Mouse (Mus musculus): ENCODE measurements around the gene Tpk1.

Tpk1 gene

DNA sequence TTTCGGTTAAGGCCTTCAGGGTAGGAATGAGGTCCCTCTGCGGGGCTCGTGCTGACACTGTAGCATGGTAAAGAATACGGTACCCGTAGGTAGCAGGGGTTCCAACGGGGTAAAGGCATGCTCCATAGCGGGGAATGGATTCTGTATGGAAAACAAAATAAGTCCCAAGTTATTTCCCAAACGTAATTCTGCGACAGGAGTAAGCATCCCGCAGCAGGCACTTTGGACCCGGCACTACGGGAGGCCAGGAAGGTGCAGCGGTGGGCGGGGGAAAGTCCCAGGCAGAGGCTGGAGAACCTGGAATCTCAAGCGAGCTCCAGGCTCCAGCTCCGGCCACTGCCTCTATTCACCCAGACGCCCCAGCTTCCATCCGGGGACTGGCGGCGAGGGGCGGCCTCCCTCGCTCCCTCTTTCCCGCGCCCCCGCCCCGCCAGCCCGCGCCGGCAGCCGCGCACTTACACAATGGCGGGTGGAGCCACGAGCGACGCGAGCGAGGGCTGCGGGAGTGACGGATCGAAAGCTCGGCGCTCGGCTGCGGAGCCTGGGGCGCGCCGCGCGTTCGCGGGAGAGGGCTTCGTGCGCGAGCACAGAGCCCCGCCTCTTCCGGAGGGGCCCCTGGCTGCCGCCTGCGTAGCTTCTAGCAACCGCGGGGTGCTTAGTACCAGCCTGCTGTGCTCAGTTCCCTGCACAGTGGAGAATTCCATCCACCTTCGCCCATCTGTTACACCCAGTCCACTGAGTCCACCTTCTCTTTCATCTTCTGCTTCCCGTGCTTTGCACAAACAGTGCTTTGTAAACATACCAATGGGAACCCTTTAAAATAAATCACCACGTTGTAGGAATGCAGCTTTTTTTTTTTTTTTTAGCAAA lies at the start of gene Tpk1:
Gene Tpk1, minus strand, starts transcription at position 602 of the 870 bp plus-strand sequence.
- peak; percentile 94 for DNase-seq (ENCODE audit: extremely low spot score, low spot score)

DNA sequence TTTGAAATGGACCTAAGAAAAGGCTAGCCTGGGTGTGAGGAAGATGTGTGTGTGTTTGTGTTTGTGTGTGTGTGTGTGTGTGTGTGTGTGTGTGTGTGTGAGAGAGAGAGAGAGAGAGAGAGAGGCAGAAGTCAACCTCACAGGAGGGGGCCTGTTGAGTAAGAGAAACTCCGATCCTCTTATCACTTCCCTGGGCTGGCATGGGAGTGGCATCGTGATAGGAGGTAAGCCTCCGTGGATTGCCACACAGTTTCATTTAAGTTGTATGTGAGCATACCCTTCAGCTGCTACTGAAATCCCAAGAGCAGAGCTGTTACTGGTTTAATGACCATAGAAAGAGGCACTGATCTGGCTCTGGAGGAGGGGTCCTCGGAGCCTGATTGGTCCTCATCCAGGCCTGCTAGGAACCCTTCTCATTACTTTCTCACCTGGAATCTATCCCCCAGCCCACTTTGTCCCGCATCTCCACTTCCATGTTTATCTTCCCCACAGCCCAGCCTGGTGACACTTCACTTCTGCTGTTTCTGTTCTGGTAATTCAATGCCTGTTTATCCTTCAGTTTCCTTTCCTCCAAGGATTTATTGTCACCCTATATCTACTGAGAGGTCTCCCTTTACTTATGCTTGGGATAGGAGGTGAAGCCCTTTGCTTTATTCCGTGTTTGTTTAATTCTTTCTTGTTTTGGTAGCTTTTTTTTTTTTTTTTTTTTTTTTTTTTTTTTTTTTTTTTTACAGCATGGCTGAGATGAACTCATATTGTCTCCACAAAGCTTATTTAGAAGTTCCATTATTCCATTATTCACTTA lies 36.9 kb upstream of the Tpk1 start:
- DNase-seq (ENCODE audit: extremely low spot score, low spot score) = no peak

DNA sequence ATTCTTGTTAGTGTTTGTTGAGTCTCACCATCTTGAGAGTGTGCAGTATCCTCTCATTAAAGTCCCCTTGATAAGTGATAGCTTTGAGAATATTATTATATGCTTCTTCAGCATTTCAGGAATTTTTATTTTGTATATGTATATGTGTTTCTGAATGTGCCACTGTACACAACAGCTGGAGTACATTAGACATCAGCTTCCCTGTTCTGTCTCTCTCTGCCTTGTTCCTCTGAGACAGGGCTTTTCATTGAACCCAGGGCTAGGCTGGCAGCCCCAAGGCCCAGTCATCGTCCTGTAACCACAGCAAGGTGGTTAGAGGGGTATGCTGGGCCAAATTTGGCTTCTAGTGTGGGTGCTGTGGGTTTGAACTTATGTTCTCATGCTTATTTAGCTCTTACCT lies 25.8 kb upstream of the Tpk1 start:
- no peak for DNase-seq (ENCODE audit: extremely low spot score, low spot score)

DNA sequence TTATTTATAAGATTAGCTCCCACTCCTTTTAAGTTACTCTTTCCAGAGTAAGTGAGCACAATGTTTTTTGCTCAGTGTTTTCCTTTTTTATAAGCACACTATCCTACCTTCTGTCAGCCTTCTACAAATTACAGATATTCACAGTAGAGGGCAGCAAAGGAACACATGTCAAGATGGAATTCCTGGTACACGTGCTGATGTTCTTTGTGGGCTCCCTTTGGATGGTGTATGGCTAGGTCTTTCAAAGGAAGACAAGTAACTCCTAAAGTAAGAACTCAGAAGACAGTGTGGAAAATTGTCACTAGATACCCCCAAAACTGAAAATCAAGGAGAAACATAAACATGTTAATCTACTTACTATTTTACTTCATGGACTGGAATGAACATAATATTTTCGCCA lies 19.9 kb upstream of the Tpk1 start:
- no peak for DNase-seq (ENCODE audit: extremely low spot score, low spot score)

DNA sequence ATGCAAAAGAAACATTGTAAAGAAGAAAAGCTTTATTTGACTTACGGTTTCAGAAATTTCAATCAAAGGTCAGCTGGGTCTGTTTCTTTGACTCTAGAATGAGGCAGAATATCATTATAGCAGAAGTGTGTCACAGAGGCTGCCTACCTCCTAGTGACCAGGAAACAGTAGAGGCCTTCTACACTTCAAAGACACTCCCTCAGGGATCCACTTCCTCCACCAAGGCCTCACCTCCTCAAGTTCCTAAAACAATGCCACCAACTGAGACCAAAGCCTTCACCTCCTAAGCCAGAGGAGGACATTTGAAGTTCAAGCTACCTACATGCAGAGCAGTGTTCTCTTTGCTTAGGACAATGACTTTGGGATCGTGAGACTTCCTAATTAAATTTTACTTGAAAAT lies 16.5 kb upstream of the Tpk1 start:
- DNase-seq (ENCODE audit: extremely low spot score, low spot score) = no peak

DNA sequence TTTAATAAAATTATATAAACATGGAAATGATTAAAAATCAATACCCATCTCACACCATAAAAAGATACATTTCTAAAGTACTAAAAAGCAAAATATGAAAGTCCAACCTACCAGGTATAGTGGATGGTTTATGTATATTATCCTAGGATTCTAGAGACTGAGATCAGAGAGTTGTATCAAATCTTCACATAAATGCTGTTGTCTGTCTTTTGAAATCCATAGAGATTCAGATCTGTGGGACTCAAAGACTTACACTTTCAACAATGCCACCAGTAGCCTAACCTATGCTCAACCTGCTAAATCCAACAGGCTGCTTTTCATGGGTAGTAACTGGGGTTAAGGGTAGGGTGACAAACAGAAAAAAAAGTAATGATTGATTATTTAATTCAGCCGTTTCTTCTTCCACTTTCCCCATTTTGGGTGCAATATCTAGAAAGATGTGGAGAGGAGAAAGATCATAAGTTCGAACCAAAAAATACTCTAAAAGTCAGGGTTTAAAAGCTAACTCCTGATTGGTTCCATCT lies 12.7 kb upstream of the Tpk1 start:
- DNase-seq (ENCODE audit: extremely low spot score, low spot score) = no peak

DNA sequence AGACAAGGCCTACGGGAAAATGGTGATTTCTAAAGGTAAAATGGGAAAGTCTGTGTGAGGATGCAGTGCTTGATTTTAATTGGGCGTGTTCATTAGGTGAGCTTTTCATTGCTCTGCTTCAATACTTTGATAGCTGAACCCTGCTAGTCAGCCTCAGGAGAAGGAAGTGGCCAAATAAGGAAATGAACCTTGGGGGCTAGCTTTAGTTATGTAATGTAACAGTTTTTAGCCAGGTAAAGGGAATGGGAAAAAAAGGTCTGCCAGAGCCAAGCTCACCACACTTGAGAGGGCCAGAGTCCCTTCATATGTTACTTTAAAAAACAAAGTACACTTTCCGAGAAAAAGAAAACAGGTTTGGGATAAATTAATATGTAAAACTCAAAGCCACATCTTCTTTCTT lies 11.5 kb upstream of the Tpk1 start:
- DNase-seq (ENCODE audit: extremely low spot score, low spot score) = no peak

DNA sequence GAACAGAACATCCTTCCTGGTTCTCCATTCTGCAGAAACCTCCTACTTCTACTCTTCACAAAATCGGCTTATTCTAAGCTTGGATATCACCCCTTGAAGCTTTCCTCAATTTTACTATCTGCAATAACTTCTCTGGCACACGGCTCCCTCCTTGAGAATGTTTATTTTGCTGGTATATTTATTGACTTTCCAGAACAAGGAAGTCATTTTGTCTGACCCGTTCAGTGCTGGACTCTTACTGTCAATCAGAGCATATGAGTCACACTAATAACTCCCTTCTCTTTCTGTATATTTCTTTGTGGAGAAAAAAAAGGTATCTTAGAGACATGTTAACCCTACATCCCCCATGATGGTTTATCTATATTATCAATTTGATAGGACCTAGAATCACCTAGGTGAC lies 10.1 kb upstream of the Tpk1 start:
- no peak for DNase-seq (ENCODE audit: extremely low spot score, low spot score)

DNA sequence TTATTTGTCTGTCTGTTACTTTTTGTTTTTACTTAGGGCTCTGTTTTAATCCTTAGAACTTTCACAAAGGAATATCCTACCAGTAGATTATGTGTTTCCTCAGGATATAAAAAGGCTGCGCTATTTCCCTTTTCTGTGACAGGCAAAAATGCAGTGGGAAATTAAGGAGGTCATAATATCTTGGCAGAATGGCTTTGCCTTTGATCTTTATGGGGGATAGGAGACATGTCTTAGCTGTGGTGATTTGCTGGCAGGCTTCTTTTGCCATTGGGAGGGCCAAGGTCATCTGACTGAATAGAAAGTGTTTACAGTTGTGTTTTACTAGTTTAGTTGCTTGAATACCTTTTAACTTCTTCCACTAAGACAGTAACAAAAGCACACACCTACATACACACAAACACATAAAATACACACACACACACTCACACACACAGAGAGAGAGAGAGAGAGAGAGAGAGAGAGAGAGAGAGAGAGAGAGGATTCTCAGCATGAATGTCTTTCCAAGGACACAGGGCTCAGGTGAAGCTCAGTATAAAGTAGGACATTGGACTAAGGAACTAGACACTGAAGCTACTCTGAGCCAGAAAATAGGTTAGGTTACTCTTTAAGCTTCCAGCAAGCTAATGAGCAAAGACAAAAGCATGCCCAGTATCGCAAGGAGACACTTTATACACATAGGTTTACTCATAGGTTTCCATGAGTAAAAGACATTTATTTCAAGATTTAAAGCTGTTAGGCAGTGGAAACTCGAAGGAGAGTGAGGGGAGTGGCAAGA lies 9.1 kb upstream of the Tpk1 start:
- no peak for DNase-seq (ENCODE audit: extremely low spot score, low spot score)

DNA sequence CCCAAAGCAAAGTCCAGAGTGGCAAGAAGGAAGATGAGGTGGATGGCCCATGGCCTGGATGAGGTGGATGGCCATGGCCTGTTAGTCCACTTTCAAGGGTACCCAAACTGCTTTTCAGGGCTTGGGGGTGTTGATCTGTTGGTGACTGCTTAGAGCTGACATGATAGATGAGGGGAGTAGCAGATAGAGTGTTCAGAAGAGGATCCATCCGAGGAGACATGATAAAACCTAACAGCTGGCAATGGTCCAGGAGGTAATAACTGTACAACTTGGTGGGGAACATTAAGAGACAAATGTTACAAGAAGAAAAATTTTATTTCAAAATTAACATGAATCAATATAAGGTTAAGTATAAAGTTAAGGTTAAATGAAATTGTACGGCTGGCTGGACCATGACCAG lies 4.9 kb upstream of the Tpk1 start:
- DNase-seq (ENCODE audit: extremely low spot score, low spot score) = no peak

DNA sequence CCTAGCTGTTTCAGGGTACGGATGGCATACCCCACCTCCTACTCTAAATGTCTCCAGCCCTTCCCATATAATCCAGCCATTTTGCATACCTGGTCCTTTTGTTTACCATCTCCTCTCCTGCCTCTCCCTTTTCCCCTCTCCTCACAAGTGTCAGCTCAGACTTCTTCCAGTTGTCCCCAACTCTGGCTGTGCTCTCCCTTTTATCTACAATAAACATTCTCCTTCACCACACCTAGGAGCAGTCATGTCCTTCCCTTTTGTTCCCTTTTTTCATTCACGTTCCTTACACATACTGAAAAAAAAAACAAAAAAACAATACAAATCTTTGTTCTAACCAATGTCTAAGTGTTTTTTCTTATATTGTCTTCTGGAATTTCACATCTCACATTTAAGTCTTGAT lies 1.6 kb upstream of the Tpk1 start:
- DNase-seq (ENCODE audit: extremely low spot score, low spot score) = no peak

DNA sequence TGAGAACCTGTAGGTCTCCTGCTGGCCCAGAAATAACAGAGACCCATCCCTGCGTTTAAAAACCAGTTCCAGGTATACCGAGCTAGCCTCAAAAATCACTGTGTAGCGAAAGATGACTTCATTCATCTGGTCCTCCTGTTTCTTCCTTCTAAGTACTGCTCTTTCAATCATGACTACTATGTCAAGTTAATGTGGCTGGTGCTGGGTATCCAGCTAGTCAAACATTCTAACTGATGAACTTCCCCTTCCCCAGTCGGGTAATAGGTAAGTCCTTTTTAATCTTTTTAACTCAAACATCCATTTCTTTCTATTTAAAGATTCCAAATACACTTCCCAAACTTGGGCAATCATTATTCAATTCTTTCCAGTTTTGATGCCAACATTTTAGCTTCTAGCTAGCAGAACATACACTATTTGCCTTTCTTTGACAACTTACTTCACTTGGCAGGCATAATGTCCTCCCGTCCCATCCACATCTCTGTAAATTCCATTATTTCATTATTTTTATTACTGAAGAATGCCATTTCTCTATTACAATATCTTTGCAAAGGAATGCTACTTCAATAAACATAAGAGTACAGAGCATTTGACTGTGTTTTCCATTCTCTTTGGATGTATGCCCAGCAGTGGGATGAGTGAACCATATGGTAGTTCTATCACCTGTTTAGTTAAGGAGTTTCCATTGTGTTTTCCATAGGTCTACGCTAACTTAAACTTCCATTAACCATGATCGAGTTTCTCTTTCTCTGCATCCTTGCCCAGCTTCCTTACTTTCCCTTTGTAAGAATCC lies 728 bp upstream of the Tpk1 start:
- DNase-seq (ENCODE audit: extremely low spot score, low spot score) = no peak

DNA sequence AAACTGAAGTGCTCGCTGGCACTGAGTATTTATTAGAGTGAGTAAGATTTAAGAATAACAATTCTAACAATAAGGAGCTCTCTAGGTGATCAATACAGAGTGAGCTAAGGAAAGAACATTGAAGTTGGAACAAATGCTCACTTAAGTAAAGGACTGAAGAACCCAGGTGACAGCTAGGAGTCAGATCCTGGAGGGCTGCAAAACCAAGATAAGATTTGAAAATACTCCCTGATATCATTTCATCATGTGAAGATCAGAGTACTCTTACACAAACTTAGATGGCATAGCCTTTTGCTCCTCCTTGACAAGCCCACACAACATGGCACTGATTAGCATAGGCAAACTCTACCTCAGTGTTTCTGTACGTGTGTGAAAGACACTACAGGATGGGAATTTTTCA lies 4.3 kb downstream of the Tpk1 start:
- no peak for DNase-seq (ENCODE audit: extremely low spot score, low spot score)

DNA sequence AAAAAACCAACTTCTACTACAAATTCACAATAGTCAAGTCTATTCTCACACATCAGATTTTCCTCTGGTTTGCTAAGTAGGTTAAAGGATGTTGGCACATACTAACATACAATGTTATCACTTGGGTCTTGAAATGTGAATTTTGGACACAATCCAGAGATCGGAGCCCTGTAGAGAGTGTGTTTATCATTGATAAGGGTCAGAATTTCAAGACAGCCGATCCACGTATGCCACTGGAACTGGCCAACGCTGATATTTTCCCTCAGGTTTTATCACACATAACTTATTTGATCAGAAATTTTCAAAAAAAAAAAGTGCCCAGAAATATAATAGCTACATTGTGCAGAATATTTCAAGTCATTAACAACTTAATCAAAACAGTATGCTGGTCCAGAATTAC lies 7.8 kb downstream of the Tpk1 start:
- no peak for DNase-seq (ENCODE audit: extremely low spot score, low spot score)

DNA sequence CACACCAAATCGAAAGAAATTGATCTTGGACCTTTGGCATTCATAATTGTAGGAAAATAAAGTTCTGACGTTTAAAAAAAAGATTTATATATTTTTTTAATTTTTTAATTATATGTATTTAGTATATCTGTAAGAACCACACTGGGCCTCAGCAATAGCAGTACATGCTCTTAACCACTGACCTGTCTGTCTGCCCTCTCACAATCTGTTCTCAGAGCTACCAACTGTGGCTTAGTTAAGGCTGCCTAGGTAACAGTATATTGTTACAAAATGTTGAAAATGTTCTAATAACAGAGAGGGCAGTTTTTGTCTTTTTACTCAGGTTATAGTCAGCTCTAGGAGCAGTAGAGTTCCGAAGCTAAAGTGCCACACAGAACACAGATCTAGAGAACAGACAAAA lies 8.2 kb downstream of the Tpk1 start:
- no peak for DNase-seq (ENCODE audit: extremely low spot score, low spot score)

DNA sequence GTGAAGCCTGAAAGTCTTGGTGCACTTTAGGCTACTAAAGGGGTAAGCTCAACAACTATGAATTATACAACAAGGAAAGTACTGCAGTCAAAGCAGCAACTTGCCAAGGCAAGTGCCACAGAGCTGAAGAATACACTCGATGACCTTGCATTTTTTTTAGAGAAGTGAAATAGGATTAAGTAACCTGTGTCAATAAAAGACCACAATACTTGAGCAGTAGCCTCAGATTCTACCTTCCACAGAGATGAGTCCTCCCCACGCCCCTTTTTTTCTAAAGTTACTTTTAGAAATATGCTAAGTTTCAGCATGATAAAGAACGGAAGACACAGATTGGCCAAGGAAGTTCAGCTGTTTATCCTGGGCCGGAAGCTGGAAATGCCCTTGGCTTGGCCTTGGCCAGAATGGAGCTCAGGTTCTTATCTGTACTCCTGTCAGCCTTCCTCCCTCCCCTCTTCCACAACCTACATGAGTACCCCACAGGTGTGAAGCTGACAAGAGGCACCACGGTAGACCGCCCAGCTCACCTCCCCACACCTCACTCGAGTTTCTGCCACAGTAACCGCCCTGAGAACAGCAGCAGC lies 11.1 kb downstream of the Tpk1 start:
- no peak for DNase-seq (ENCODE audit: extremely low spot score, low spot score)

DNA sequence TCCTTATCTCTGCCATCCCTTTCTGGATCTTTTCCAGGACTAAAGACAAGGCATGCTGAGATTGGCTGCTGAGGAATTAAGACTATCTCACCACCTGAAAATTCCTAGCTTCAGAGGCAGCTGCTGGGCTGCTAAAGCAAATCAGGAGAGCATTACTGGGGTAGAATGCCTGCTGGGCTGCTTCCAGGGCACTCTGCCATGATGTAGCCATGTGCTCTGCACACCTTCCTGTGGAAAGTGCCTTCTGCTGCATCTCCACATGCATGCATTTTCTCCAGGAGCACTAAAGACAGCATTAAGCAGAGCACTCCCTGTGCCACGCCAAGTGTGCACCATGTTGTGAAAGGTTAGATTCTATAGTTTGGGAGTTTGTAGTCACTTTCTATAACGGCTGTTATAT lies 16.6 kb downstream of the Tpk1 start:
- no peak for DNase-seq (ENCODE audit: extremely low spot score, low spot score)

DNA sequence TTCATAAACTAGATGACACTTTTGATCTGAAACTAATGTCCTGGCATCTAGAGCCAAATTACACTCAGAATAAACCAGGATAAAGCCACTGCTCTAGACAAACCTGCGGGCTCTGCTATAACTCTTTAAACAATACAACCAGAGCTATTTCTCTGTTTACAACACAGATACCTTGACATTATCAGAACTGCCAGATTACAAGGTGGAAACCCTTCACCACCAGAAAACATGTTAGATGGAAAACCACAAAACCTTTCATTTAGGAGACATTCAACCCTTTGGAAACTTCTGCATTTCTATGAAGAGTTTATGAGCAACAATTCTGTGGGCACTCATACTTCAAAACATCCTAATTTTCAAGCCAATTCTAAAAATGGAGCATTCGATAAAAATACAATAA lies 20.4 kb downstream of the Tpk1 start:
- DNase-seq (ENCODE audit: extremely low spot score, low spot score) = no peak

DNA sequence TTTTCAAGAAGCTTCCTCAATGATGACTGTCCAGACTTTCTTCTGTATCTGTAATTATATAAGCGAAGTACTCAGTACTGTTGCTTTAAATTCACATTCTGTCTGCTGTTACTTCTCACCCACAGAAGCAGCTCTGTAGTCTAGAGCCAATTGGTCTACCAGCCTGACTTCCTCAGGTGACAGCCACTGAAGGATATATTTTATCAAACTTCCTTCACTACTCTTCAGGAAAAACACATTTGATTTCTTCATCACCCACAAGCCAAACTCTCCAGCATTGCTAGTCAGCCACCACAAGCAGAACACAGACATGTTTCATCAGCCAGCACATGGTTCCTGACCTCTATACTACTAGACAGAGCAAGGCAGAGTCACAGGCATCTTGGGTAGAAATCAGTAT lies 21.0 kb downstream of the Tpk1 start:
- DNase-seq (ENCODE audit: extremely low spot score, low spot score) = no peak

DNA sequence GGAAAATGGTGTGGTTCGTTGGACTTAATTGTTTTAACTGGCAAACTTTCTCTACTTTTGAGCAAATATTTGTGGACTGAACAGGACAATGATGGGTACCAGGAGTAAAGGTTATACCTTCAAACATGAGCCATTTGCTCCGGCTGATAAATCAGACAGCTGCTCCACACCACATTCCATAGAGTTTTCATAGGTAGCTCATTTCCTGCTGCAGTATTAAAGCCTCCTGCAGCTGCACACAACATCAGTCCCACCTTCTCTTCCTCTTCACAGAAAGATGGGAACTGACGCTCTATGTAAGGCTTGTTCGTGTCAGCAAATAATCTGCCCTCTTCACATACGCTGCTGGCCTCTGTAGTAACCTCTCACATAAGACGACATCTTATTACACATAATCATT lies 22.4 kb downstream of the Tpk1 start:
- DNase-seq (ENCODE audit: extremely low spot score, low spot score) = no peak

DNA sequence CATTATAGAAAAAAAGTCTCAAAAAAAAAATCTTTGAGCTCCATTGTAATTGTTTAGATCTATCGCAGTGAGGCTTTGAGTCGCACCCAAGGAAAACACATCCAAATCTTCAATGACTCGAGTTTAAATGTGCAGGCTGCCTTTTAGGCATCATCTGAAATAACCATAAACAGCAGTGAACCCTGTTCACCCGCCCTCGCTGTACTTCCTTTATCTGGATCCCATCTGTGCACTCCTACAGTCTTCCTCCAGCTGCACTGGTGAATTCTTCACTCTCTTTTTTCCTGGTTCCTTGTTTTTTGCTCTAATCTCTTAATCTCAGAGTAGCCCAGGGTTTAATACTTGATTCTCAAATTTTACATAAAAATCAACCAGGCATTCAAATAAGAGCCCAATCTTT lies 23.7 kb downstream of the Tpk1 start:
- no peak for DNase-seq (ENCODE audit: extremely low spot score, low spot score)
